Comparison of ENCODE assay signal across 24 mouse cellular contexts in genomic region chr11:16956115-16956862, GRCm38 (mm10). TPM values are rescaled to one million over a fixed set of nuclear protein-coding genes. Genes with fewer than 3 reads are reported as not detected.
DNase-seq lines count a peak whose midpoint lies in the region; ATAC-seq and TF ChIP-seq lines count a peak whose summit lies in the region.
"Had no signal": no experiment of that assay in that cellular context is flagged by ENCODE, and none has a peak within 500 bp of the region (broad histone marks: within the 10 kb centered on the region; RNA-seq: fewer than 3 reads in every experiment).

No protein-coding gene starts in this region.

- TF ChIP-seq EP300 in lung, postnatal 0 days (IDR thresholded peaks at IDR 0.05): no peak

- no peaks in the 10 kb centered on the region for H3K27me3 ChIP-seq in lung, postnatal 0 days (replicated peaks; ENCODE audit: insufficient read depth, low read length)
- H3K27me3 ChIP-seq in hindbrain, embryonic 16.5 days (replicated peaks; ENCODE audit: control insufficient read depth, insufficient read depth, low read length): no peaks in the 10 kb centered on the region
- H3K27me3 ChIP-seq: forebrain, embryonic 13.5 days; hindbrain, embryonic 13.5 days; limb, embryonic 12.5 days; neural tube, embryonic 12.5 days had no signal

- no peak for ATAC-seq in lung, postnatal 0 days
- ATAC-seq in common myeloid progenitor, adult 5-6 weeks (replicated peaks; ENCODE audit: low read depth, poor library complexity, severe bottlenecking): peak; percentile 85
- ATAC-seq in hindbrain, embryonic 16.5 days: no peak
- ATAC-seq: forebrain, embryonic 13.5 days; intestine, embryonic 16.5 days had no signal

- no peak overlapping the region for H3K4me2 ChIP-seq in lung, postnatal 0 days (replicated peaks; ENCODE audit: low read depth, low read length)
- no peak overlapping the region for H3K4me2 ChIP-seq in hindbrain, embryonic 16.5 days (ENCODE audit: low read length)
- H3K4me2 ChIP-seq: forebrain, embryonic 13.5 days; heart, embryonic 11.5 days; hindbrain, embryonic 13.5 days; limb, embryonic 12.5 days; midbrain, embryonic 11.5 days; neural tube, embryonic 12.5 days had no signal

- intact Hi-C loops in gastrocnemius, adult 2 months (cut with DNase I): no loop called here

- 70% methylated on average over 6 of the region's 6 CpGs for whole genome bisulfite sequencing in lung, postnatal 0 days
- 6% methylated on average over 6 of the region's 6 CpGs for WGBS in macrophage (ENCODE audit: missing documents)
- WGBS in hindbrain, embryonic 16.5 days: 96% methylated on average over 6 of the region's 6 CpGs

- H3K79me2 ChIP-seq in macrophage (ENCODE audit: inconsistent target): no peaks in the 10 kb centered on the region

- H3K4me3 ChIP-seq in lung, postnatal 0 days (ENCODE audit: low read depth, low read length): no peak overlapping the region
- no peak overlapping the region for H3K4me3 ChIP-seq in macrophage (ENCODE audit: inconsistent target)
- H3K4me3 ChIP-seq in hindbrain, embryonic 16.5 days (ENCODE audit: low read length): no peak overlapping the region
- no peak overlapping the region for H3K4me3 ChIP-seq in gastrocnemius, adult 2 months
- H3K4me3 ChIP-seq: forebrain, embryonic 13.5 days; hindbrain, embryonic 13.5 days; limb, embryonic 12.5 days; neural tube, embryonic 12.5 days had no signal

- peak; percentile 35 for DNase-seq in lung, postnatal 0 days (ENCODE audit: low spot score)
- no peak for DNase-seq in lung, postnatal 36 days
- no peak for DNase-seq in gastrocnemius, adult 2 months
- DNase-seq in gastrocnemius, postnatal 10 days: no peak
- no peak for DNase-seq in adrenal gland, adult 8-10 months
- DNase-seq: adrenal gland, postnatal 36 days; cerebellum, adult 8-10 months; gastrocnemius, postnatal 36 days; heart, postnatal 10 days; lung, adult 18-20 months; right cerebral cortex, postnatal 14 days; spleen, adult 18-20 months had no signal

- no peaks in the 10 kb centered on the region for H3K9me3 ChIP-seq in lung, postnatal 0 days (ENCODE audit: low read length)
- H3K9me3 ChIP-seq in hindbrain, embryonic 16.5 days (ENCODE audit: control insufficient read depth, low read length): no peaks in the 10 kb centered on the region
- H3K9me3 ChIP-seq: forebrain, embryonic 13.5 days; G1E; hindbrain, embryonic 13.5 days; limb, embryonic 12.5 days; neural tube, embryonic 12.5 days had no signal

- TF ChIP-seq CTCF in lung, postnatal 0 days (IDR thresholded peaks at IDR 0.05): no peak
- no peak for TF ChIP-seq CTCF in gastrocnemius, adult 2 months (IDR thresholded peaks at IDR 0.05)

- no peaks in the 10 kb centered on the region for H3K36me3 ChIP-seq in lung, postnatal 0 days (ENCODE audit: insufficient read depth, low read length)
- H3K36me3 ChIP-seq in macrophage (ENCODE audit: inconsistent target): no peaks in the 10 kb centered on the region
- H3K36me3 ChIP-seq in hindbrain, embryonic 16.5 days (ENCODE audit: control insufficient read depth, insufficient read depth, low read length): no peaks in the 10 kb centered on the region
- H3K36me3 ChIP-seq: hindbrain, embryonic 13.5 days; limb, embryonic 12.5 days; neural tube, embryonic 12.5 days had no signal

- peaks cover 4% of the 10 kb centered on the region; the same call in 1 of the 2 replicates for H3K4me1 ChIP-seq in lung, postnatal 0 days (ENCODE audit: insufficient read depth, low read depth, low read length)
- peaks cover 5% of the 10 kb centered on the region for H3K4me1 ChIP-seq in hindbrain, embryonic 16.5 days (ENCODE audit: control insufficient read depth, insufficient read depth, low read depth, low read length)

- no peak overlapping the region for H3K9ac ChIP-seq in lung, postnatal 0 days (replicated peaks; ENCODE audit: low read depth)
- no peak overlapping the region for H3K9ac ChIP-seq in hindbrain, embryonic 16.5 days (ENCODE audit: low read depth, low read length)
- H3K9ac ChIP-seq: forebrain, embryonic 13.5 days; hindbrain, embryonic 13.5 days; limb, embryonic 12.5 days; neural tube, embryonic 12.5 days had no signal

- no peak overlapping the region for H3K27ac ChIP-seq in lung, postnatal 0 days (ENCODE audit: low read length)
- H3K27ac ChIP-seq in macrophage: peak overlapping the region; percentile 77
- no peak overlapping the region for H3K27ac ChIP-seq in hindbrain, embryonic 16.5 days (ENCODE audit: low read depth, low read length)
- no peak overlapping the region for H3K27ac ChIP-seq in gastrocnemius, adult 2 months
- H3K27ac ChIP-seq: forebrain, embryonic 13.5 days; hindbrain, embryonic 13.5 days; kidney, postnatal 0 days; limb, embryonic 12.5 days; neural tube, embryonic 12.5 days had no signal

RNA-seq across cellular contexts. Expression of gene Fbxo48, which starts 5.1 kb away (rescaled TPM):
- 0.11 and 0.20 TPM in 2 replicates for polyA plus RNA-seq in lung, postnatal 0 days (2015; fragmentation: Nextera tagmentation; extraction: Ambion mirVana)
- 9.1 and 14.3 TPM in 2 replicates for total RNA-seq in common myeloid progenitor, adult 5-6 weeks (2017)
- total RNA-seq in macrophage (2018; cell fraction: chromatin; rRNA removed): 1 to 10 TPM in 18 of 26 experiments, under 1 TPM in 8; 0.29 to 4.9 (median 1.5) TPM
- total RNA-seq in macrophage (2018; cell fraction: cytosol; rRNA removed): 1 to 10 TPM in 3 of 26 experiments, under 1 TPM in 23; 0.05 to 1.2 (median 0.62) TPM
- total RNA-seq in macrophage (2018; cell fraction: nucleus; rRNA removed): 10 to 100 TPM in 1 of 26 experiments, 1 to 10 TPM in 15, under 1 TPM in 9, not detected in 1; 0.42 to 14.2 (median 1.3) TPM
- polyA plus RNA-seq in macrophage (2018): 0.65 to 2.4 TPM (median 0.70 TPM) in 3 replicates
- 0.40 and 0.71 TPM in 2 replicates for polyA plus RNA-seq in hindbrain, embryonic 16.5 days (2015; fragmentation: Nextera tagmentation; extraction: Ambion mirVana)
- total RNA-seq in gastrocnemius, adult 2 months (2021): under 1 TPM in 1 of 2 experiments, not detected in 1; 0.31 TPM
- 1 to 10 TPM in 1 of 2 experiments, under 1 TPM in 1; 0.89 to 1.1 TPM for total RNA-seq in gastrocnemius, postnatal 10 days (2021)
- under 1 TPM; 0.12 to 0.75 (median 0.35) TPM for total RNA-seq in adrenal gland, adult 8-10 months (2022)
